Mouse (Mus musculus) c-Kit-negative CD71-positive TER-119-positive erythroid progenitor cells, embryonic 14.5 days (primary cell): ENCODE data around the gene Enox1.

ENCODE experiments used
- DNase-seq: peaks from one replicate; pipeline ENCODE4 v3.0.0-alpha.2; 2013; ENCODE audit warnings: low read depth, low spot score

Enox1 gene

DNA sequence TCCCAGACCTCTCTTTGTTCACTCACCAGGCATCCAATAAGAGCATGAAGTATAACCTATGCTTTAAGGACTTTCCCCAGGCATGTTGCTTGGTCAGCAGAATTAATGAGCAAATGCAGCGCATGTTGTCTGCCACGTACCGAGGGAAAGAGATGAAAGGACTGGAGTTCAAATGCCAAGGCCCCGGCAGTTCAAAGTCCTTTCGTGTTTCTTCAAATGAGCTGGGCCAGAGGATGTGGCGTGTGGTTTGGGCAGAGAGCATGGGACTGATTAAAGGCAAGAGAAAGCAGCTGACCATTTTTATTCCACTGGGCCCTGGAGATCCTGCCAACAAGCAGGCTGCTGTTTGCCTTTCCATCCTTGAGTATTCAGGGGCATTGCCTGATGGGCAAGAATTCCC is 460.7 kb downstream of the Enox1 start:
- no peak for DNase-seq

DNA sequence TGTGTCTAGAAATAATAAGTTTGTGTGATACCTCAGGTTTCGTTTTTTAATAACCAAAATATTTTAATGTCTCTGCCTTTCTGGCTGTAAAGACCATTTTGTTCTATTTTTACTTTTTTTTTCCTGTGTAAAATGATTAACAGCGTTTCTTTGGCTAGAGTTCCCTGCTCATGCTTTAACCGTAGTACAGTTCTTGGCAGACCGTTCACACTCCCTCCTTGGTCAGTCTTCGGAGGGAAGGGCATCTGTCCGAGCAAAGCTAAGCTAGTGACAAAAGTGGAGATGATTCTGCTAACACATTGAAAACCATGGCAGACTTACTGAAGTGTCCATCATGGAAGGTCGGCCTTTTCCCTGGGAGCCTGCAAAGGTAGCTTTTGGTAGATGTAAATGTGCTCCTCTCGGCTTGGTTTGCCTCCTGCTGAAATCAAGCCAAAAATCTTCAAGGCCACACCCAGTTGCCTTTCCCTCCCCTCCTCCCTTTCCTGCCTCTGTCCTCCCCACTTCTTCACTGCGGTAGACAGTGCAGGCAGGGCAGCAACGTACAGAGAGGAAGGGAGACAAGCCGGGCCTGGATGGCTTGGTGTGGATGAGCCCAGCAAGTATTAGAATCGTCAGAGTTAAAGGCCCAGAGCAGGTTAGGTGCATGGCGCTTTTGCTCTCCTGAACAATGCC is 461.7 kb downstream of the Enox1 start:
- no peak for DNase-seq

DNA sequence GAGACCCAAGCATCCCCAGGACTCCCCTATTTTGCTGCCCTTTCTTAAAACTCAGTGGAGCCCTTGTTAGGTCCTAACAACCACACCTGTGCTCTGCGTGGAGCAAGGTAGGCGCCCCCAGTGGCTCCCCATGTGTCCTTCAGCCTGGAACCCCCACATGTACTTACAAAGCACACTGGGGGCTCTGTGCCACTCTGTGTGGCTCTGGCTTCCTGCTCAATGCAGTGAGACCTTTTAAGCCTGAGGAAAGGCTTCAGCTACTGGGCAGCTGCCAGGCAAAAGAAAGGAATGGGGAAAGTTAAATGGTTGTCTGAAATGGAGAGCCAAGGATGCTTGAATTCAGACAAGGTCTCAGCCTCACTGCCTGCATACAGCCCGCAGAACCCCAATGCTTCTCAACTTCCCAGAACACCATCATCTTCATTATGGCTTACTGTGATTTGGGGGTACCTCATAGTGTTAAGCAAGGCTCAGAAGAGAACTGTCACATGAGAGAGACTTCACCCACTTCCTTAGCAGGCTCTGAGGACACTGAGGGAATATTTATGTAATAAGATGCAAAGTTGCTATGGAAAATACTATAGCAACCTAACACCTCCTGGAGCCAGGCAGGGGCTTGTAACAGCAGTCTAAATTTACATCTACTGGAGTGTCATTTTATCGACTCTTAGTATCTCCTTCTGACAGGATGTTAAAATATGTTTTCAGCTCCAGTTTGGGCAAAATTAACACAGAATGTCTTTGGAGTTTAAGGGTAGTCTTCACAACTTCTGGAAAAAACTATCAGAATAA is 465.1 kb downstream of the Enox1 start:
- DNase-seq = no peak

DNA sequence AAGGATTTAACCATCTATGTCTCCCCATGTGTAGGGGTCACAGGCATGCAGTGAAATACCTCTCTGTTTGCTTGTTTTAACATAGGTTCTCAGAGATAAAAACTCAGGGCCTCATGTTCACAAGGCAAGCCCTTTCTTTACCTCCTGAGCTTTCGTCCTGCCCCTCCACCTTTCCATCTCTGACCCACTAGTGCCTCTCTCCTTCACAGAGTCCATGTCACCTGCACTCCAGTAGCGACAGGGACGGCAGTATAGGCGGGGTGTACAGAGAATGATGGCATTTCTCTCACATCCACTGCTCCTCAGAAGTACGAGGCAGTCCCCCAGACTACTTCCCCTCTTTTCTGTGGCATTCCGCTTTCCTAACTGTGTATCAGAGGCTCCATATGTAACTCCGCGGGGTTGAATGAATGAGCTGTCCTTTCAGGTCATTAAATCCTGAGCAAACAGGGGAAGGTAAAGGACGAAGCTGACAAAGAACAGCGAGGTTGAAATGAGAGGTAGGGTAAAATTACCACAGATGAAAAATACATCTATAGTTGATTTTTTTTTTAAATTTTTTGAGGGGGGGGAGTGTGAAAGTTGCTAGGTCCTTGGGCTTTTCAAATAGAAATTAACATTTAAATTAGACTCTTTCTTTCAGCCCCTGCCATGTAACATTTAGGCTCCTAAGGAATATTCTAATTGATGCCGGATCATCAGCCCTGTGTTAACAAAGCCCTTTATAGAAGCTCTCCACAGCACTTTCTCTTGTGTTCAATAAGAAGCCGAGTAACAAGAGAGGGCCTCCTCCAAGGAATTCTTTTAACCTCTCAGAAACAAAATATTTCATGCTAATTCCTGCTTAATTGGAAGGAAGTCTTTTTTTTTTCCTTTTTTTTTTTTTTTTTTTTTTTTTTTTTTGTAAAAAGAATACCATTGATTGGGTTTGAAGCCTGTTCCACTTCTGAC is 470.3 kb downstream of the Enox1 start:
- DNase-seq = no peak

DNA sequence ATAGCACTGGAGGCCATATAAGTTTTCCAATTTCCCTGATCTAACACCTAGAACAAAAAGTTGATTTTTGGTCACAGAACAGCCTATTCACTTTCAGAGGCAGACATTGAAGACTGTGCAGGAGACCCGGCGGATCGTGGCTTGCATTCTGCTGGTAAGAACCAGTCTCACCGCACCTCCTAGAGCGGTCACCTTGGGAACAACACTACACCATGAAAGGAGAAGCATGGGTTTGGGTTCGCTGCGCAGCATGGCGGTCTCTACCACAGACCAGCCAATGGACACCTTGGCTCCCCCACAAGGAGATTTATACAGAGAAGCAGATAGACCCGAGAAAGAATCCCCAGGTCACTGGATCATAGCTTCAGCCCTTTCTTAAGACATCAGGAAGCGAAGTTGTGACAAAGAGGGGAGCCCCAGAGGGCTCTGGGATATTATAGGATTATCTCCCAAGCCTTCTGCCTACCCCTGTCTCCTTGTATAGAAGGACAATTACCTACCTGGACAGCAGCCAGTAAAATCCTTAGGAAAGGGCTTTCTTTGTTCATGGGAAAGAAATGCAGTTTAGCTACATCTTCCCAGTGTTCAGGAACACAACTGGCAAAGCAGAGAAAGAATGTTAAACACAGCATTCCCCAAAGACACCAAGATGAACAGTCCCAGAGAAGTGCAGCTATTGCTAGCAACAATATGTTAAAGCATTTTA is 476.1 kb downstream of the Enox1 start:
- DNase-seq = no peak

- DNase-seq = no peak
Measured at GRCm38 (mm10) chr14:77633172-77633542, 476.6 kb downstream of the Enox1 start.

GRCm38 (mm10) chr14:77636931-77637330 is 480.4 kb downstream of the Enox1 start:
- DNase-seq = no peak

GRCm38 (mm10) chr14:77638148-77638547 is 481.6 kb downstream of the Enox1 start:
- DNase-seq = no peak

DNA sequence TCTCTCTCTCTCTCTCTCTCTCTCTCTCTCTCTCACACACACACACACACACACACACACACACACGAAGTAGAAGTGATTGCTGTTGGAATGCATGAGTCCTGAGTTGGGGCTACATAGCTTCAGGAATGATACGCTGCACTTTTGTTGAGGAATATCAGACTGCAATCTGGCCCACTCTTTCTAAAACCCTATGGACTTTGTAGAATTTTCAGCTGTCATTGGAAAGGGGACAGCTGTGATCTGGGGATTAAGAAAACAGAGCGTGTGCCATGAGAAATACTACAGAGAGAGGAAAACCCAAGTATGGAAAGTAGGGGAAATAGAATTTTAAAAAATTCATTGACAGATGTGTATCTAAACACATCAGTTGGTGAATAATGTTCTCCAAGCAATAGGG is 482.1 kb downstream of the Enox1 start:
- DNase-seq = no peak

DNA sequence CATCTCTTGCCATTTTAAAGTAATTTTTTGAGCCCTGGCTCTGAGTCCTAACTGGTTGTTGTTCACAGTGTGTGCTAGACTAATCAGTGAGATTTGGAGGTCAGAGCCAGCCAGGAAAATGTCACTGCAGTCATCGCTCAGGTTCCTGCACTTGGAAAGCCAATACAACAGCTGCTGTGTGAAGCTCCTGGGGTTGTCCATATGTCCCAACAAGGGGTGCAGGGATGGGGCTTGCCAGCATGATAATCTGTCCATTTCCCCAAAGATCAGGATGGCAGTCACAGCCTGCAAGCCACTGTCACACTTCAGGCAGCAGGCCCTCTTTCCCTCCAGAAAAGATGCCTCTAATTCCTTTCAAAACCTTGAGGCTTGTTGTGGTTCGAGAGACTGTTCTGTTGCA is 483.0 kb downstream of the Enox1 start:
- no peak for DNase-seq

DNA sequence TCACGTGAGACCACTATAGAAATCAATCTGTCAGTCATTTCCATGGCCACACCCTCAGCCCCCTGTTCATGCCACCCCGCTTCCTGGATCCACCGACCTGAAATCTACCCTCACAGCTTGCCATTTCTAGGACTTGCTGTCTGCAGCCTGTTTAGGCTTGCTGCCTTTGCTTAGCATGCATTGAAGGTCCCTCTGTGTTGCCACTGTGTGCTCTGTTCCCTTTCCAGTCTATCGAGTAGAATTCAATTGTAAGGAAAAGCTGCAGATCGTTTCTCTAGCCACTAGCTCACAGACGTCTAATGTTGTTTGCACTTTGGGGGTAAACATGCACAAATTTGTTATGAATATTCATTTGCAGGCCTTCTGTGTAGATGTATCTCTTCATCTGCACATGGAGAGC is 485.8 kb downstream of the Enox1 start:
- no peak for DNase-seq

GRCm38 (mm10) chr14:77646196-77646595 is 489.6 kb downstream of the Enox1 start:
- DNase-seq = no peak

DNA sequence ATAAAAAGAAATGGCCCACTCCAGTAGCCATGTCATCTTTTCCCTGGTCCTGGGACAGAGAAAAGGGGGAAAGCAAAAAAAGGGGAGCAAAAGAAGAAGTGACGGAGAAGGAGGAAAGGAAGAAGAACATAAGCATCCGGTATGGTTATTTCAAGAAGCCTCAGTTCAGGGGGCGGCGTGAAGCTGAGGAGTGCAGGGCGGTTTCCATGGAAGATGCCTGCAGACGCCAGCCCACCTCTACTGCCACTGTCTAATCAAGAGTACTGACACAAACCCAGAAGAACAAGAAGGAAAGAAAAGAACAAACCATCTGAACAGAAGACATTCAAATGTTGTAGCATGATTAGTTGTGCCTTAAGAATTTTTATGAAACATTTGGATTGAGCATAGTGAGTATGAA is 490.5 kb downstream of the Enox1 start:
- no peak for DNase-seq

GRCm38 (mm10) chr14:77648305-77648704 is 491.7 kb downstream of the Enox1 start:
- no peak for DNase-seq

DNA sequence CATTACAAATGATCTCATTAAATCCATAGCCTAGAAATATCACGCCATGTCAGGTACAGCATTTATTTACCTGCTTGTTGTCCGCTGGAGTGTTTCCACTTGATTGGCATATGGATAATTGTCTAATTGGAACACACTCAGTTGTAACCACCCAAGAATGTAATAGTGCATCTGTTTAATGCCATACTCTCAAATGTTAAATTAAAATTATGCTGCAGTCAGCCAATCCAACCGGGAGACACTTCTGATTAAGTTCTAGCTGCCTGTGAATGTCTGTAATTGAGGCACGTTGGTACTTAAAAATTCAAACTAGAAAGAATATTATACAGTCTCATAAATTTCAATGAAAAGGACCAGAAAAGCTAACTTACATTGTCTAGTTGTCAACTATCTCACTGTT is 502.2 kb downstream of the Enox1 start:
- no peak for DNase-seq

- DNase-seq = no peak
Measured at GRCm38 (mm10) chr14:77662273-77662672, 505.7 kb downstream of the Enox1 start.

- DNase-seq = no peak
Measured at GRCm38 (mm10) chr14:77662994-77663393, 506.4 kb downstream of the Enox1 start.

DNA sequence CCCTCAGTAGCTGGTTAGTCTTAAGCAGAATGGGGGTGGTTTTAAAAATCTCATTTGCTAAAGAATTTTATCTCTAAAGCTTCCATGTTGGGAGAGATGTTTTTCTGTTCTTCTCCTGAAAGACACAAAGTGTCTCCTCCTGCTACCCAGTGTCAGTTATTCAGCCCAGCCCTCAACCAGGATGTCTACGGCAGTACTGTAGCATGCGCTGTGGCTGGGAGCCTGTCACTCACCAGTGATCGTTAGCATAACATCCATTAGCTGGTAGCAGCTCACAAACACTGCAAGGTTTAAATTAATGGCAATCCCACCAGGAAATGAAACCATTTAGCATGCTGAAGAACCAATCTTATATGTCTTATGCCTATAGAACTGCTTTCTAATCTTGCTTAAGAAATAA is 511.5 kb downstream of the Enox1 start:
- DNase-seq = no peak

DNA sequence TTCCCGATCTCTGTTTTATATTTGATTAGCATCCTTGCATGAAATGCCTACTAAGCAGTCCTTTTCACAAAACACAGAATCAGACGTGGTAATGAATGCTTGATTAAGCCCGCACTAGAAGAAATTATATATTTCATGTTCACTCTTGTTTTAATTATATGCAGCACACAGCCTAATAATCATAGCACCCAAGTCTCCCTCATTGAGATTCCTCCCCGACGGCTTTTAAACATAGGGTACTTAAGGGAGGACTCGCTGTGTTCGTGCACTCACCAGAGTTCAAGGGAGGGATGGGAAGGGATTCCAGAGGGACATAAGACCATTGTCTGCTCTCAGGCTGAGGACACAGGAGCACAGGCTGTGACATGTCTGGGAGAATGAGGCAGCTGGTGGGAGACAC is 512.9 kb downstream of the Enox1 start:
- no peak for DNase-seq

GRCm38 (mm10) chr14:77670945-77671344 is 514.4 kb downstream of the Enox1 start:
- no peak for DNase-seq

DNA sequence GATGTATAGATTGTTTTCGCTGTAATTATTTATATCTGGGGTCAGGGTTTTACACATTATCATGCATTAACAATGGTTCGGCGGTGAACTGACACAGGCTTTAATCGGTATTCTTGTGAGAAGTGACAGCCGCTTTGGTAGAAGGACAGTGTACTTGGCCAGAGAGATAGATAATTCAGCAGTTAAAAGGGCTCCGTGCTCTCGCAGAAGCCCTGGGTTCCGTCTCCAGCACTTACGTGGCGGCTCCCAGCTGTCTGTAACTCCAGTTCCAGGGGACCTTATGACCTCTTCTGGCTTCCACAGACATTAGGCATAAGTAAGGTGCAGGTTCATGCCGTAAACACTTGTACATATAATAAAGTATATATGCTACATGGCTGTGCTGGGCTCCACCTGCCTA is 515.4 kb downstream of the Enox1 start:
- DNase-seq = no peak

GRCm38 (mm10) chr14:77673138-77673537 is 516.6 kb downstream of the Enox1 start:
- no peak for DNase-seq
